Mouse (Mus musculus) heart, postnatal 0 days (tissue): ENCODE results near the gene March7. TPM values are rescaled to one million over a fixed set of nuclear protein-coding genes. Genes with fewer than 3 reads are reported as not detected.

Experiments
- ATAC-seq: fragments of 200-750 bp; cut with Nextera tagmentation; 2 replicates; pipeline ENCODE4 v1.8.0; 2017; ENCODE audit warnings: low read depth, moderate number of reproducible peaks, moderate library complexity; ENCODE audit not compliant: insufficient read depth
- DNase-seq: peaks from one replicate; pipeline ENCODE4 v3.0.0-alpha.2; 2016; ENCODE audit warnings: low spot score
- H3K27ac ChIP-seq: fragments of 300-500 bp; sonication (generic); 2 replicates; pipeline ENCODE4 v1.5.1; 2014; ENCODE audit warnings: low read depth, mild to moderate bottlenecking
- H3K27me3 ChIP-seq: fragments of 300-500 bp; sonication (generic); 2 replicates; pipeline ENCODE4 v1.6.1; 2014; ENCODE audit warnings: low read length, mixed read lengths; ENCODE audit not compliant: control insufficient read depth, insufficient read depth
- H3K36me3 ChIP-seq: fragments of 300-500 bp; sonication (generic); replicated peaks from 2 replicates; pipeline ENCODE4 v1.6.1; 2014; ENCODE audit warnings: low read length, mixed read lengths; ENCODE audit not compliant: control insufficient read depth, insufficient read depth
- H3K4me1 ChIP-seq: fragments of 300-500 bp; sonication (generic); 2 replicates; pipeline ENCODE4 v1.6.1; 2014; ENCODE audit warnings: antibody characterized with exemption; ENCODE audit not compliant: control insufficient read depth, insufficient read depth
- H3K4me2 ChIP-seq: fragments of 300-500 bp; sonication (generic); 2 replicates; pipeline ENCODE4 v1.6.1; 2014; ENCODE audit warnings: low read depth, mild to moderate bottlenecking, low read length, moderate library complexity
- H3K4me3 ChIP-seq: fragments of 300-500 bp; sonication (generic); 2 replicates; pipeline ENCODE4 v1.5.1; 2014; ENCODE audit warnings: low read depth, low read length
- H3K9ac ChIP-seq: fragments of 300-500 bp; sonication (generic); replicated peaks from 2 replicates; pipeline ENCODE4 v1.6.1; 2014; ENCODE audit warnings: low read depth, low read length, mixed read lengths
- H3K9me3 ChIP-seq: fragments of 300-500 bp; sonication (generic); replicated peaks from 2 replicates; pipeline ENCODE4 v1.6.1; 2016; ENCODE audit warnings: low read length; ENCODE audit not compliant: control insufficient read depth
- CTCF ChIP-seq: IDR thresholded peaks from 2 replicates; pipeline ENCODE4 v1.5.1; 2016; ENCODE audit warnings: antibody characterized with exemption, control low read depth, low read depth
- EP300 ChIP-seq: IDR thresholded peaks from 2 replicates; pipeline ENCODE4 v1.6.1; 2016; ENCODE audit warnings: antibody characterized with exemption, low read depth
- WGBS: fragments of 180-500 bp; shearing (Covaris S2); extraction: QIAGEN DNeasy Blood & Tissue Kit; methylation state at CpG from one replicate; pipeline ENCODE4 v1.1.7; 2014; 5-methylcytosine and 5-hydroxymethylcytosine counted together
- polyA plus RNA-seq: library from polyadenylated mRNA; unstranded; fragments of >200 nt; fragmentation: Nextera tagmentation; extraction: Ambion mirVana; gene quantifications from 2 replicates; pipeline ENCODE4 v1.2.1, GENCODE M21; 2015
- total RNA-seq: library from RNA; depleted of rRNA; stranded (reverse); fragments of >200 nt; gene quantifications from 2 replicates; pipeline ENCODE4 v1.2.3, GENCODE M21; 2014; ENCODE audit warnings: low replicate concordance; rRNA removed

March7 gene
- total RNA-seq (61.5 and 74.8 TPM in 2 replicates), polyA plus RNA-seq (38.8 and 43.5 TPM in 2 replicates)

- peaks cover 16% of the 10 kb centered on the region for H3K36me3 ChIP-seq
- H3K27ac ChIP-seq, result peak within 1 kb of the TSS; percentile 93
- H3K27me3 ChIP-seq, result no peaks in the 10 kb centered on the region
- H3K9ac ChIP-seq, result peak within 1 kb of the TSS; percentile 98
- ATAC-seq, result peak; percentile 95
- TF ChIP-seq CTCF, result peak; percentile 19
- TF ChIP-seq EP300, result 0 out of 2 replicates have a peak, but pooled peaks have one; percentile 56
- H3K9me3 ChIP-seq, result no peaks in the 10 kb centered on the region
- peak; percentile 85 for DNase-seq
- WGBS, result under 1% methylated on average over 69 of the region's 109 CpGs
- H3K4me2 ChIP-seq, result peak within 1 kb of the TSS; percentile 81
- H3K4me1 ChIP-seq, result peaks cover 34% of the 10 kb centered on the region
- H3K4me3 ChIP-seq, result peak within 1 kb of the TSS; percentile 91
These were observed at the start of gene March7, which contains the start of gene Baz2b for GRCm38 (mm10) chr2:60209703-60210651. TSS of gene March7 (plus strand) at chr2:60209887. TSS of gene Baz2b (minus strand) at chr2:60209839.

GRCm38 (mm10) chr2:60163744-60164143 is 45.9 kb upstream of the March7 start:
- no peak for TF ChIP-seq CTCF
- TF ChIP-seq EP300, result no peak
- Histone ChIP-seq H3K4me2 (no peak overlapping the region), H3K36me3 (no peaks in the 10 kb centered on the region), H3K4me3 (no peak overlapping the region), H3K27ac (no peak overlapping the region), H3K9ac (no peak overlapping the region), H3K27me3 (no peaks in the 10 kb centered on the region), H3K9me3 (no peaks in the 10 kb centered on the region), H3K4me1 (no peaks in the 10 kb centered on the region)
- DNase-seq (no peak), ATAC-seq (no peak)
- WGBS, result 81% methylated on average over 2 of the region's 2 CpGs

GRCm38 (mm10) chr2:60165679-60166078 is 44.0 kb upstream of the March7 start:
- Histone ChIP-seq H3K27me3 (no peaks in the 10 kb centered on the region), H3K4me3 (no peak overlapping the region), H3K36me3 (no peaks in the 10 kb centered on the region; the same call in 1 of the 2 replicates), H3K9me3 (no peaks in the 10 kb centered on the region), H3K4me2 (no peak overlapping the region), H3K27ac (no peak overlapping the region), H3K4me1 (no peaks in the 10 kb centered on the region), H3K9ac (no peak overlapping the region)
- no peak for DNase-seq
- no peak for ATAC-seq
- WGBS, result 90% methylated on average over 11 of the region's 11 CpGs
- TF ChIP-seq CTCF (no peak), EP300 (no peak)

DNA sequence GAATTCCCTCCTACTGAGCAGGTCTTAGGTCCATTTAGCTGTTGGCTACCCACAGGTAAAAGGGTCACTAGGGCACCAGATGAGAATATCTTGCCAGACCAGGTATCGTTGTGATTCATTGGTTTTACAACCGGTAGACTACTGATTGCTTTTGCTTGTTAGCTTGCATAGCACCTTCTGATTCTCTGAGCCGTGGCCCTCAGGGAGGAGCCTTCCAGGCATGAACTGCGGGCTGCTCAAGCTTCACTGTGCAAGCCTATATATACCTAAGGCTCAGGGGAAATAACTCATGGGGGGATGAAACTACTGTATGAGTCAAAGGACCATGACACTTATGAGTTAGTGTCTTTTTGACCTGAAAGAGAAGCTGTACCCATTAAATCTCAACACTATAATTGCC is 42.8 kb upstream of the March7 start:
- TF ChIP-seq CTCF (no peak), EP300 (no peak)
- ATAC-seq (no peak), DNase-seq (no peak)
- no peak overlapping the region for H3K9ac ChIP-seq
- H3K36me3 ChIP-seq, result no peaks in the 10 kb centered on the region; the same call in 1 of the 2 replicates
- H3K4me1 ChIP-seq, result no peaks in the 10 kb centered on the region
- H3K27ac ChIP-seq, result no peak overlapping the region
- 93% methylated on average over 4 of the region's 4 CpGs for WGBS
- no peaks in the 10 kb centered on the region for H3K27me3 ChIP-seq
- no peak overlapping the region for H3K4me2 ChIP-seq
- no peak overlapping the region for H3K4me3 ChIP-seq
- no peaks in the 10 kb centered on the region for H3K9me3 ChIP-seq

- no peaks in the 10 kb centered on the region for H3K27me3 ChIP-seq
- no peaks in the 10 kb centered on the region for H3K9me3 ChIP-seq
- no peak for TF ChIP-seq EP300
- no peak for TF ChIP-seq CTCF
- no peak overlapping the region for H3K9ac ChIP-seq
- no peaks in the 10 kb centered on the region for H3K4me1 ChIP-seq
- H3K4me3 ChIP-seq, result no peak overlapping the region
- ATAC-seq (no peak), DNase-seq (no peak)
- H3K36me3 ChIP-seq, result no peaks in the 10 kb centered on the region; the same call in 1 of the 2 replicates
- H3K27ac ChIP-seq, result no peak overlapping the region
- no peak overlapping the region for H3K4me2 ChIP-seq
- WGBS, result 68% methylated on average over 7 of the region's 7 CpGs
These were observed 37.7 kb upstream of the March7 start for GRCm38 (mm10) chr2:60171786-60172530.
